Mouse (Mus musculus) kidney, embryonic 14.5 days (tissue): ENCODE measurements around the gene Taz. TPM values are rescaled to one million over a fixed set of nuclear protein-coding genes. Genes with fewer than 3 reads are reported as not detected.

ENCODE experiments used
- ATAC-seq: fragments of 200-750 bp; cut with Nextera tagmentation; 2 replicates; pipeline ENCODE4 v1.8.0; 2017; ENCODE audit warnings: moderate number of reproducible peaks, mild to moderate bottlenecking, moderate TSS enrichment, moderate library complexity; ENCODE audit not compliant: low FRiP score, low TSS enrichment
- H3K27ac ChIP-seq: fragments of 300-500 bp; sonication (generic); 2 replicates; pipeline ENCODE4 v1.5.1; 2014; ENCODE audit warnings: low read depth, mild to moderate bottlenecking, low read length, moderate library complexity, mixed read lengths
- H3K27me3 ChIP-seq: fragments of 300-500 bp; sonication (generic); 2 replicates; pipeline ENCODE4 v1.6.1; 2014; ENCODE audit warnings: mild to moderate bottlenecking, low read length; ENCODE audit not compliant: control insufficient read depth, insufficient read depth
- H3K36me3 ChIP-seq: fragments of 300-500 bp; sonication (generic); 2 replicates; pipeline ENCODE4 v1.6.1; 2014; ENCODE audit warnings: low read length, mixed read lengths; ENCODE audit not compliant: control insufficient read depth, insufficient read depth
- H3K4me1 ChIP-seq: fragments of 300-500 bp; sonication (generic); 2 replicates; pipeline ENCODE4 v1.6.1; 2014; ENCODE audit warnings: low read length, mixed read lengths; ENCODE audit not compliant: control insufficient read depth, insufficient read depth
- H3K4me2 ChIP-seq: fragments of 300-500 bp; sonication (generic); replicated peaks from 2 replicates; pipeline ENCODE4 v1.6.1; 2014; ENCODE audit warnings: low read depth, mild to moderate bottlenecking, low read length
- H3K4me3 ChIP-seq: fragments of 300-500 bp; sonication (generic); 2 replicates; pipeline ENCODE4 v1.5.1; 2014; ENCODE audit warnings: mild to moderate bottlenecking, low read length
- H3K9ac ChIP-seq: fragments of 300-500 bp; sonication (generic); 2 replicates; pipeline ENCODE4 v1.6.1; 2014; ENCODE audit warnings: low read depth, mild to moderate bottlenecking, low read length, moderate library complexity
- H3K9me3 ChIP-seq: fragments of 300-500 bp; sonication (generic); 2 replicates; pipeline ENCODE4 v1.6.1; 2016; ENCODE audit warnings: low read length; ENCODE audit not compliant: control insufficient read depth
- WGBS: fragments of 180-500 bp; shearing (Covaris S2); extraction: QIAGEN DNeasy Blood & Tissue Kit; methylation state at CpG from one replicate; pipeline ENCODE4 v1.1.7; 2014; 5-methylcytosine and 5-hydroxymethylcytosine counted together
- polyA plus RNA-seq: library from polyadenylated mRNA; unstranded; fragments of >200 nt; fragmentation: Nextera tagmentation; extraction: Ambion mirVana; gene quantifications from 2 replicates; pipeline ENCODE4 v1.2.1, GENCODE M21; 2014

Taz gene
- polyA plus RNA-seq: 58.5 and 64.3 TPM in 2 replicates

DNA sequence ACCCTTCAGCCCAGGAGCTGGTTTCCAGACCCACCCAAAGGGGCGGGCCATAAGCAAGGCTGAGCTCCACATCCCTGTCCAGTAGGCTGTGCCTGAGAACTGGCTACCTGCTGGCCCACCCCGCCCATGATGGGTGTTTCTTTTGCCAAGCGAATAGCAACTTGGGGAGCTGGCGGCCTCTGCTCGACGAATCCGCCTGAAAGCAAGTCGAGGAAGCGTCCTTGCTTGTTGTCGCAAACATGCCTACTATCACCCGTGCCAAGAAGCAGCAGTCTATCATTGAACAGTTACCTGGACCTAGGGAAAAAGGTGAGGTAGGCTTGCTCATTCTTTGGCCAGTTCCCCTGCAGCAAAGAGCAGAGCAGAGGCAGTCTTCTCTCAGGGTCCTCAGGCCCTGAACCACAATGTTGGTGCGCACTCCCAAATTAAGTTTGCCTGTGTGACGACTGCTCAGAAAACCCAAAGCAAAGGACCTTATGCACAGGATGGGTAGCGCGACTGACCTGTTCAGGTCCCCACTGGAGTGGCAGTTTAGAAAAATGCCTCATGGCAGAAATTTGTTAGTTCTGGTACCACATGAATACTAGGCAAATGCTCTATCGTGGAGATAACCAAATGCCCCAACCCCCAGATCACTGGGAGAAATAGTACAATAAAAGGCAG, at the start of gene Taz, which contains the start of gene Dnase1l1:
Gene Taz (plus strand): TSS at position 181 of the 663 bp plus-strand sequence.
Gene Dnase1l1 (minus strand): TSS at position 606 of the 663 bp plus-strand sequence.
- Histone ChIP-seq H3K36me3 (no peaks in the 10 kb centered on the region), H3K4me1 (no peaks in the 10 kb centered on the region), H3K27me3 (no peaks in the 10 kb centered on the region), H3K9me3 (no peaks in the 10 kb centered on the region), H3K27ac (peak within 1 kb of the TSS; percentile 77; the same call in 1 of the 2 replicates), H3K4me2 (peak within 1 kb of the TSS; percentile 67), H3K9ac (peak within 1 kb of the TSS; percentile 74), H3K4me3 (peak within 1 kb of the TSS; percentile 62)
- ATAC-seq: peak; percentile 95
- 25% methylated on average over 16 of the region's 16 CpGs for WGBS

- no peaks in the 10 kb centered on the region for H3K4me1 ChIP-seq
- H3K27ac ChIP-seq: no peak overlapping the region
- H3K9me3 ChIP-seq: no peaks in the 10 kb centered on the region
- ATAC-seq: no peak
- H3K27me3 ChIP-seq: no peaks in the 10 kb centered on the region
- H3K36me3 ChIP-seq: peaks cover 93% of the 10 kb centered on the region
- no peak overlapping the region for H3K4me3 ChIP-seq
- H3K9ac ChIP-seq: no peak overlapping the region
- no peak overlapping the region for H3K4me2 ChIP-seq
- WGBS: 86% methylated on average over 5 of the region's 5 CpGs
Measured at GRCm38 (mm10) chrX:74233196-74233595, 48.5 kb upstream of the Taz start.

GRCm38 (mm10) chrX:74240332-74240731, 41.4 kb upstream of the Taz start:
- H3K9ac ChIP-seq: no peak overlapping the region
- peaks cover 73% of the 10 kb centered on the region for H3K36me3 ChIP-seq
- no peaks in the 10 kb centered on the region for H3K9me3 ChIP-seq
- no peak overlapping the region for H3K4me3 ChIP-seq
- no peaks in the 10 kb centered on the region for H3K4me1 ChIP-seq
- ATAC-seq: no peak
- no peaks in the 10 kb centered on the region for H3K27me3 ChIP-seq
- WGBS: 95% methylated on average over 4 of the region's 4 CpGs
- H3K4me2 ChIP-seq: no peak overlapping the region
- H3K27ac ChIP-seq: no peak overlapping the region

GRCm38 (mm10) chrX:74243396-74243795, 38.3 kb upstream of the Taz start:
- 88% methylated on average over 2 of the region's 2 CpGs for WGBS
- Histone ChIP-seq H3K36me3 (peaks cover 48% of the 10 kb centered on the region), H3K4me1 (no peaks in the 10 kb centered on the region), H3K4me2 (peak overlapping the region; percentile 52), H3K27me3 (no peaks in the 10 kb centered on the region), H3K9me3 (no peaks in the 10 kb centered on the region), H3K27ac (no peak overlapping the region), H3K9ac (no peak overlapping the region), H3K4me3 (peak overlapping the region; percentile 60)
- no peak for ATAC-seq

DNA sequence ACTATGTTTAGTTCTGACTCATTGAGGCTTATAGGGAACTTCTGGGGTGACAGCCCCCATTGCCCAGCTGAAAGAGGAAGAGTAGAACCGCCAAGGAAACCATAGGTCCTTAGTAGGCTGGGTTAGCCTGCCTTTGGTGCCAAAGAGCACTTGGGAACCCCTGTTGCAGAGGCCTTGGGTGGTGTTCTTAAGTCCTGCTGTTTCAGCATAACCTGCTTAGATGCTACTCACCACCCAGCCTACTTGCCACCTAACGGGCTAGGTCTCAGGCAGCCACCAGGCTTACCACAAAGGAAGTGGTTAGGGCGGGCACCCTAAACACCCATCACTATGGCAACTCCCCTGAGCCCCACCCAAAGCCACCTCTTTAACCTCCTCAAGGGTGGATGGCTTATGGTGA, 37.9 kb upstream of the Taz start:
- Histone ChIP-seq H3K4me3 (peak overlapping the region; percentile 60), H3K36me3 (peaks cover 45% of the 10 kb centered on the region), H3K4me2 (peak overlapping the region; percentile 52), H3K9ac (peak overlapping the region; percentile 51; the same call in 1 of the 2 replicates), H3K27me3 (no peaks in the 10 kb centered on the region), H3K27ac (no peak overlapping the region), H3K4me1 (no peaks in the 10 kb centered on the region), H3K9me3 (no peaks in the 10 kb centered on the region)
- ATAC-seq: no peak
- 63% methylated on average over 3 of the region's 3 CpGs for WGBS

GRCm38 (mm10) chrX:74244614-74245083, 37.1 kb upstream of the Taz start:
- Histone ChIP-seq H3K4me3 (peak overlapping the region; percentile 60), H3K4me1 (no peaks in the 10 kb centered on the region), H3K27me3 (no peaks in the 10 kb centered on the region), H3K4me2 (peak overlapping the region; percentile 52), H3K36me3 (peaks cover 37% of the 10 kb centered on the region), H3K27ac (peak overlapping the region; percentile 86; the same call in 1 of the 2 replicates), H3K9me3 (no peaks in the 10 kb centered on the region), H3K9ac (peak overlapping the region; percentile 74)
- ATAC-seq: peak; percentile 60
- 12% methylated on average over 3 of the region's 3 CpGs for WGBS

GRCm38 (mm10) chrX:74245107-74245506, 36.6 kb upstream of the Taz start:
- Histone ChIP-seq H3K27ac (peak overlapping the region; percentile 86), H3K4me1 (no peaks in the 10 kb centered on the region), H3K4me3 (peak overlapping the region; percentile 60), H3K36me3 (peaks cover 32% of the 10 kb centered on the region), H3K9ac (peak overlapping the region; percentile 74), H3K4me2 (peak overlapping the region; percentile 52), H3K27me3 (no peaks in the 10 kb centered on the region), H3K9me3 (no peaks in the 10 kb centered on the region)
- WGBS: 26% methylated on average over 1 of the region's 1 CpGs
- no peak for ATAC-seq

DNA sequence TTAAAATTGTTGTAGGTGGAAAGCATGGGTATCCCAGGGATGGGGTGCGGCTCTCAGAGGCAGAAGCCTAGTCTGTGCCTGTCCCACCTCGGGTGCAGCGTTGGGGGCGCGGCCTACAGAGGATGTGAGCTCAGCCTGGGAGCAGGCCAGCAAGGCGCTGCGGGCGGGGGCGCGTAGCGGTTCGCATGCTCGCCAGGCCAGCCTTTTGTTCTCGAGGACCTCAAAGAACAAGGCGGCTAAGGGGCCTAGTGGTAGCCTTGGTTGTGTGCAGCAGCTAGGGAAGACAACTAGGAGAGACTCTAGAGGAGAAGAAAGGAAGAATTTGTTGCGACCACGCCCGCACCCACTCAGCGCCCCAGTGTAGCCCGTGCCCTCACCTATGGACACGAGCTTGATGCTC, 36.0 kb upstream of the Taz start:
- peak; percentile 43; the same call in 1 of the 2 replicates for ATAC-seq
- no peaks in the 10 kb centered on the region for H3K27me3 ChIP-seq
- H3K4me3 ChIP-seq: peak overlapping the region; percentile 60
- H3K36me3 ChIP-seq: peaks cover 26% of the 10 kb centered on the region
- H3K9ac ChIP-seq: peak overlapping the region; percentile 74
- peak overlapping the region; percentile 52 for H3K4me2 ChIP-seq
- H3K9me3 ChIP-seq: no peaks in the 10 kb centered on the region
- H3K4me1 ChIP-seq: no peaks in the 10 kb centered on the region
- WGBS: 39% methylated on average over 21 of the region's 21 CpGs
- H3K27ac ChIP-seq: peak overlapping the region; percentile 86

GRCm38 (mm10) chrX:74246213-74246681, 35.5 kb upstream of the Taz start:
- Histone ChIP-seq H3K9me3 (no peaks in the 10 kb centered on the region), H3K9ac (peak overlapping the region; percentile 74), H3K36me3 (peaks cover 21% of the 10 kb centered on the region), H3K4me1 (no peaks in the 10 kb centered on the region), H3K27ac (peak overlapping the region; percentile 86), H3K27me3 (no peaks in the 10 kb centered on the region), H3K4me3 (peak overlapping the region; percentile 60), H3K4me2 (peak overlapping the region; percentile 52)
- ATAC-seq: peak; percentile 89
- 22% methylated on average over 38 of the region's 38 CpGs for WGBS
